Mouse (Mus musculus) kidney, embryonic 15.5 days (tissue): ENCODE measurements around the gene Ptprc. TPM values are rescaled to one million over a fixed set of nuclear protein-coding genes. Genes with fewer than 3 reads are reported as not detected.

Experiments
- ATAC-seq: fragments of 200-750 bp; cut with Nextera tagmentation; replicated peaks from 2 replicates; pipeline ENCODE4 v1.8.0; 2017; ENCODE audit warnings: moderate TSS enrichment; ENCODE audit not compliant: low FRiP score
- H3K27ac ChIP-seq: fragments of 300-500 bp; sonication (generic); 2 replicates; pipeline ENCODE4 v1.5.1; 2015; ENCODE audit warnings: mild to moderate bottlenecking, inconsistent platforms
- H3K27me3 ChIP-seq: fragments of 300-500 bp; sonication (generic); 2 replicates; pipeline ENCODE4 v1.6.1; 2015; ENCODE audit warnings: inconsistent platforms
- H3K36me3 ChIP-seq: fragments of 300-500 bp; sonication (generic); 2 replicates; pipeline ENCODE4 v1.6.1; 2015; ENCODE audit warnings: inconsistent platforms
- H3K4me1 ChIP-seq: fragments of 300-500 bp; sonication (generic); 2 replicates; pipeline ENCODE4 v1.6.1; 2015; ENCODE audit warnings: inconsistent platforms
- H3K4me2 ChIP-seq: fragments of 300-500 bp; sonication (generic); 2 replicates; pipeline ENCODE4 v1.6.1; 2015; ENCODE audit warnings: moderate library complexity, mild to moderate bottlenecking, inconsistent platforms
- H3K4me3 ChIP-seq: fragments of 300-500 bp; sonication (generic); replicated peaks from 2 replicates; pipeline ENCODE4 v1.5.1; 2015; ENCODE audit warnings: mild to moderate bottlenecking, inconsistent platforms
- H3K9ac ChIP-seq: fragments of 300-500 bp; sonication (generic); 2 replicates; pipeline ENCODE4 v1.6.1; 2015; ENCODE audit warnings: mild to moderate bottlenecking, inconsistent platforms
- H3K9me3 ChIP-seq: fragments of 300-500 bp; sonication (generic); replicated peaks from 2 replicates; pipeline ENCODE4 v1.6.1; 2016; ENCODE audit warnings: inconsistent platforms
- WGBS: fragments of 180-500 bp; shearing (Covaris S2); methylation state at CpG from one replicate; pipeline ENCODE4 v1.1.7; 2015; ENCODE audit warnings: mixed read lengths; 5-methylcytosine and 5-hydroxymethylcytosine counted together
- polyA plus RNA-seq: library from polyadenylated mRNA; unstranded; fragments of >200 nt; fragmentation: Nextera tagmentation; extraction: Ambion mirVana; gene quantifications from 2 replicates; pipeline ENCODE4 v1.2.1, GENCODE M21; 2015

Ptprc gene
- polyA plus RNA-seq, result 4.0 and 4.8 TPM in 2 replicates

GRCm38 (mm10) chr1:138175494-138175893 is at the start of gene Ptprc:
TSS of gene Ptprc (minus strand) at chr1:138175708.
- no peaks in the 10 kb centered on the region for H3K36me3 ChIP-seq
- 73% methylated on average over 4 of the region's 4 CpGs for WGBS
- H3K9ac ChIP-seq, result no peak within 1 kb of the TSS
- H3K9me3 ChIP-seq, result no peaks in the 10 kb centered on the region
- H3K27ac ChIP-seq, result no peak within 1 kb of the TSS
- no peaks in the 10 kb centered on the region for H3K27me3 ChIP-seq
- no peaks in the 10 kb centered on the region for H3K4me1 ChIP-seq
- H3K4me3 ChIP-seq, result no peak within 1 kb of the TSS
- no peak for ATAC-seq
- H3K4me2 ChIP-seq, result no peak within 1 kb of the TSS

DNA sequence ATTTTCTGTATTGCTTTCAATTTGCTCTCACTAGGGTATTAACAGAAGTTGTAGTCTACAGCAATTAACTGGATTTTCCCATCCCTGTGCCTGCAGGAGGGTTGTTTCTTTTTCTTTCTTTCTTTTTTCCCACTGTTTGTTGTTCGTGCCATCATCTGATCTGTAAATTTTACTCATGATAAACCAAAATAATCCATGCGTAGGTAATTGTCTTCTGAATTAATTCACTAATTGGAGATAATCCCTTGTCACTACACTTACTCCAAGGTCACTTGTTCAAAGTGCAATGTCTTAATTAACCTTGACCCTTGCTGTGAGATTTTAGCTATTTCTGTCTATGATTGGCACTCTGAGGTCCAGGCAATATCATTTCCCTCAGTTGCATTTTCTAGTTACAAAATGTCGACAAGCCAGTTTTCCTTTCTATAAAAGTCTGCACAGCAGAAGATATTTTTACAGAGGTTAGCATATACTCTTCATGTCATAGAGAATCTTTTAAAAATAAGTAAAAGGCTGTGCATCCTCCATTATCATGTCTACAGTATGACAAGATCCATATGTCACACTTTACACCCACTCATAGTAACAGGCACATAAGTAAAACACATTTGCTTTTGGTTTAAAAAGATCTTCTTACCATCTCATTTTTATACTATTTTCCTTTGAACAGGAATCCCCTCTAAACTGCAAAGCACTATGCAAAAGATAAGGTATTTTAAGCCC is 39.4 kb upstream of the Ptprc start:
- Histone ChIP-seq H3K4me1 (no peaks in the 10 kb centered on the region), H3K36me3 (no peaks in the 10 kb centered on the region), H3K4me2 (no peak overlapping the region), H3K4me3 (no peak overlapping the region), H3K9ac (no peak overlapping the region), H3K27ac (no peak overlapping the region), H3K27me3 (no peaks in the 10 kb centered on the region), H3K9me3 (no peaks in the 10 kb centered on the region)
- 76% methylated on average over 3 of the region's 3 CpGs for WGBS
- ATAC-seq, result no peak

GRCm38 (mm10) chr1:138210387-138211024 is 35.0 kb upstream of the Ptprc start:
- 82% methylated on average over 3 of the region's 3 CpGs for WGBS
- no peaks in the 10 kb centered on the region for H3K36me3 ChIP-seq
- H3K27me3 ChIP-seq, result no peaks in the 10 kb centered on the region

GRCm38 (mm10) chr1:138209751-138210150 is 34.2 kb upstream of the Ptprc start:
- Histone ChIP-seq H3K36me3 (no peaks in the 10 kb centered on the region), H3K9ac (no peak overlapping the region), H3K4me2 (no peak overlapping the region), H3K4me1 (no peaks in the 10 kb centered on the region), H3K27ac (no peak overlapping the region), H3K4me3 (no peak overlapping the region), H3K27me3 (no peaks in the 10 kb centered on the region), H3K9me3 (no peaks in the 10 kb centered on the region)
- WGBS, result 82% methylated on average over 3 of the region's 3 CpGs
- no peak for ATAC-seq

More at GRCm38 (mm10) chr1:138210387-138211024, 35.0 kb upstream of the Ptprc start:
- Histone ChIP-seq H3K27ac (no peak overlapping the region), H3K4me1 (no peaks in the 10 kb centered on the region), H3K9ac (no peak overlapping the region), H3K4me3 (no peak overlapping the region), H3K4me2 (no peak overlapping the region), H3K9me3 (no peaks in the 10 kb centered on the region)
- ATAC-seq, result no peak

GRCm38 (mm10) chr1:138206041-138206440 is 30.5 kb upstream of the Ptprc start:
- H3K9ac ChIP-seq, result no peak overlapping the region
- no peaks in the 10 kb centered on the region for H3K36me3 ChIP-seq
- no peaks in the 10 kb centered on the region for H3K27me3 ChIP-seq
- H3K4me2 ChIP-seq, result no peak overlapping the region
- no peaks in the 10 kb centered on the region for H3K9me3 ChIP-seq
- H3K4me1 ChIP-seq, result no peaks in the 10 kb centered on the region
- no peak overlapping the region for H3K27ac ChIP-seq
- 81% methylated on average over 7 of the region's 7 CpGs for WGBS
- no peak overlapping the region for H3K4me3 ChIP-seq
- no peak for ATAC-seq

GRCm38 (mm10) chr1:138191689-138192508 is 16.4 kb upstream of the Ptprc start:
- no peak overlapping the region for H3K4me2 ChIP-seq
- no peak overlapping the region for H3K27ac ChIP-seq
- H3K36me3 ChIP-seq, result no peaks in the 10 kb centered on the region
- WGBS, result 76% methylated on average over 8 of the region's 8 CpGs
- H3K4me1 ChIP-seq, result no peaks in the 10 kb centered on the region
- H3K27me3 ChIP-seq, result no peaks in the 10 kb centered on the region
- no peak overlapping the region for H3K9ac ChIP-seq
- H3K4me3 ChIP-seq, result no peak overlapping the region
- no peaks in the 10 kb centered on the region for H3K9me3 ChIP-seq
- ATAC-seq, result peak; percentile 52; the same call in 1 of the 2 replicates

DNA sequence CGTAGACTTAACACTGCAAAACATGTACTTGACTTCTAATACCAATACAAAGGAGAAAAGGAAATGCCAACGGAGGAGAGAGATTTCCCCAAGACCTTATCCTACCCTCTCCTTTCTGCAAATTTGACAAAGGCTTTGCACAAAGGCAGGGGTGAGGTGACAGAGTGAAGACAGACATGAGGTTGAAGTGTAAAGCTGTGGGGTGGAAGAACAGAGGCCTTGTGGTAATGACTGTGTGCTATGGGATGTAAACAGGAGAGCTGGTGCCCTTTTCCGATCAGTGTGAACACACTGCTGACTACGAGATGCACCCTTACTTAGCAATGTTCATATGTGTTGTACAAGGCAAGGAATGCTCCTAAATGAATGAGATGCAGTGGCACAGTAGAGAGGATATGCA is 12.6 kb upstream of the Ptprc start:
- WGBS, result 91% methylated on average over 4 of the region's 4 CpGs
- Histone ChIP-seq H3K4me3 (no peak overlapping the region), H3K27ac (no peak overlapping the region), H3K9me3 (no peaks in the 10 kb centered on the region), H3K9ac (no peak overlapping the region), H3K27me3 (no peaks in the 10 kb centered on the region), H3K36me3 (no peaks in the 10 kb centered on the region), H3K4me2 (no peak overlapping the region), H3K4me1 (no peaks in the 10 kb centered on the region)
- no peak for ATAC-seq

DNA sequence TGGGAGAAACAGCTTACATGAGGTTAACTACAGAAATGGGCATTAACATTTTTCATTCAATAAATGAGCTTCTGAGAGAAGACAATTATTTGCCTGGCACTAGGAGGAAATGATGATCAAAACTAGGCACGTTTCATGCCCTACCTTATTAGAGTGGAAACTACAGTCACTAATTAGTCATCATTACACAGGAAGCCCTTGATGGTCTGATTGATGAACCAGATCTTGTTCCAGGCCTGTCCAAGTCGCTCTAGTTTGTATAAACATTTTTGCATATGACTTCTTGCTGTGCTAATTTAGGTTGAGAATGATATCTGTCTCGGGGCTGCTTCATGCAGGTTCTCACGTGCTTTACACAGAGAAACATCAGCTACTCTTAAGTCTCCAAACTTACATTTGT is 10.4 kb upstream of the Ptprc start:
- no peaks in the 10 kb centered on the region for H3K27me3 ChIP-seq
- H3K9me3 ChIP-seq, result no peaks in the 10 kb centered on the region
- 67% methylated on average over 4 of the region's 4 CpGs for WGBS
- H3K4me2 ChIP-seq, result no peak overlapping the region
- no peak overlapping the region for H3K9ac ChIP-seq
- ATAC-seq, result no peak
- no peaks in the 10 kb centered on the region for H3K4me1 ChIP-seq
- H3K36me3 ChIP-seq, result no peaks in the 10 kb centered on the region
- no peak overlapping the region for H3K4me3 ChIP-seq
- no peak overlapping the region for H3K27ac ChIP-seq

GRCm38 (mm10) chr1:138180081-138180480 is 4.6 kb upstream of the Ptprc start:
- no peaks in the 10 kb centered on the region for H3K9me3 ChIP-seq
- no peak overlapping the region for H3K4me2 ChIP-seq
- ATAC-seq, result no peak
- no peaks in the 10 kb centered on the region for H3K27me3 ChIP-seq
- H3K4me1 ChIP-seq, result no peaks in the 10 kb centered on the region
- no peak overlapping the region for H3K4me3 ChIP-seq
- H3K27ac ChIP-seq, result no peak overlapping the region
- no peaks in the 10 kb centered on the region for H3K36me3 ChIP-seq
- H3K9ac ChIP-seq, result no peak overlapping the region

DNA sequence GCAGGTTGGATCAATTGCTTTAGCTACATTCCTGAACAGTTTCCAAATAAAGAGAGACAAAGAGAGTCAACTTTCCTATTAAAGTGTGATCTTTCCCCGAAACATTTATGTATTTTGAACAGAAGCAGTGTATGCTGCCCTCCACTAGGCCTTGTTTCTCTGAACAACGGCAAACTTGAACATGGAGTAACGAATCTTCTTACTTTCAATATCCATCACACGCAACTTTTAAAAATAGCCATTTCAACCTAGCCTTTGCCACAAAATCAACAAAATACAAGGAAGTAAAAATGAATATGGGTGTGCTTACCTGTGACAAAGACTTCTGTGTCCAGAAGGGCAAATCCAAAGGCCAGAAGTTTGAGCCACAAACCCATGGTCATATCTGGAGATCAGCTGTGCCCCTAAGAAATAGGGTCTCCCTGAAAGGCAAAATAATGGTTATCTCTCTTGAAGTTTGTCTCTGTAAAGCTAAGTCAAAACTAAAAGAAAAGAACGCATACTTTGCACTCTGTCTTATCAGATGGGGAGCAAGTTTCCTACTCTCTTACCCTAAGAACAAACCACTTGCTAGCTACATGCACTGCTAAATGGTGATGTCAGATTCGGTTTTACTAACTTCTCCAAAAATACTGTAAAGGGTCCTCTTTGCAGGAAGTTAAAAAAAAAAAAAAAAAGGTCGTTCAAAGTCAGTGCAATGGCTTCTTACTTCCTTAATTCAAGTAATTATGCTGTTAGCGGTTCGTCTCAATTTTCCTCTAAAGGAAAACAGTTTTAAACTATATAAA is 609 bp downstream of the Ptprc start:
- Histone ChIP-seq H3K9me3 (no peaks in the 10 kb centered on the region), H3K4me3 (no peak overlapping the region), H3K4me1 (no peaks in the 10 kb centered on the region), H3K9ac (no peak overlapping the region), H3K27ac (no peak overlapping the region), H3K36me3 (no peaks in the 10 kb centered on the region), H3K27me3 (no peaks in the 10 kb centered on the region), H3K4me2 (no peak overlapping the region)
- no peak for ATAC-seq
- whole genome bisulfite sequencing, result 85% methylated on average over 9 of the region's 9 CpGs

DNA sequence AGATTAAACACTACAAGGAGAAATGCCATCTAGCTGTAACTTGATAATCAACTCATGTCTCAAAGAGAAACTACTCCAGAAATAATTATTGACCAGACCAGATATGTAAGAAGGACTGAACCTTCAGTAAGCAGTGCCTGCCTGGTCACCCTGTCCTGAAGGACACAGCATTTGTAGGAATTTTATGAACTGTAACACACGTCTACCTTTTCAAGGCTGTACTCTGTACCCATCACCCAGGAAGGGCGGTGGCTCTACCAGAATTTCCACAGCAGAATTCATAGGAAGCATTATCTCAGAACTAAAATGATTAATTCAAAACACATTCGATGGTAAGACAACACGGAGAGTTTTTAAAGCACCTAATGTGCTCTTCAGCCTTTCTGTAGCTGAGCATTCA is 1.4 kb downstream of the Ptprc start:
- no peak overlapping the region for H3K4me3 ChIP-seq
- H3K9ac ChIP-seq, result no peak overlapping the region
- no peak overlapping the region for H3K27ac ChIP-seq
- no peak for ATAC-seq
- no peak overlapping the region for H3K4me2 ChIP-seq
- WGBS, result 83% methylated on average over 4 of the region's 4 CpGs
- H3K27me3 ChIP-seq, result no peaks in the 10 kb centered on the region
- no peaks in the 10 kb centered on the region for H3K4me1 ChIP-seq
- no peaks in the 10 kb centered on the region for H3K36me3 ChIP-seq
- H3K9me3 ChIP-seq, result no peaks in the 10 kb centered on the region
